Mouse (Mus musculus) small intestine, adult 2 months (tissue): ENCODE data around the gene Patj. TPM values are rescaled to one million over a fixed set of nuclear protein-coding genes. Genes with fewer than 3 reads are reported as not detected.

Source experiments
- H3K27ac ChIP-seq: fragments of 200-500 bp; 2 replicates; pipeline ENCODE4 v1.5.1; 2012; ENCODE audit warnings: low read depth, low read length, control low read depth, inconsistent platforms; ENCODE audit not compliant: insufficient read depth
- H3K27me3 ChIP-seq: fragments of 200-500 bp; 2 replicates; pipeline ENCODE4 v1.6.1; 2012; ENCODE audit warnings: mild to moderate bottlenecking, moderate library complexity, low read length, inconsistent platforms; ENCODE audit not compliant: control insufficient read depth, insufficient read depth
- H3K36me3 ChIP-seq: fragments of 200-500 bp; 2 replicates; pipeline ENCODE4 v1.6.1; 2012; ENCODE audit warnings: mild to moderate bottlenecking, low read length, control low read depth, inconsistent platforms; ENCODE audit not compliant: control insufficient read depth, insufficient read depth
- H3K4me1 ChIP-seq: fragments of 200-500 bp; 2 replicates; pipeline ENCODE4 v1.6.1; 2012; ENCODE audit warnings: low read length, inconsistent platforms, mixed read lengths; ENCODE audit not compliant: control insufficient read depth, insufficient read depth, insufficient read length
- H3K4me3 ChIP-seq: fragments of 200-500 bp; 2 replicates; pipeline ENCODE4 v1.5.1; 2012; ENCODE audit warnings: low read depth, mild to moderate bottlenecking, control low read depth, inconsistent platforms, low read length, moderate library complexity
- CTCF ChIP-seq: fragments of 200-500 bp; IDR thresholded peaks from 2 replicates; pipeline ENCODE4 v1.5.1; 2012; ENCODE audit warnings: low read depth, mild to moderate bottlenecking, control low read depth, inconsistent platforms, low read length, moderate library complexity, mixed read lengths; ENCODE audit not compliant: insufficient replicate concordance, insufficient read length; ENCODE audit errors: extremely low read depth
- POLR2A ChIP-seq: fragments of 200-500 bp; IDR thresholded peaks from 2 replicates; pipeline ENCODE4 v1.6.1; 2012; ENCODE audit warnings: low read depth, mild to moderate bottlenecking, control low read depth, inconsistent platforms, low read length, moderate library complexity
- WGBS: fragments of 180-500 bp; shearing (Covaris S2); methylation state at CpG from one replicate; pipeline ENCODE4 v1.1.7; 2018; 5-methylcytosine and 5-hydroxymethylcytosine counted together
- polyA plus RNA-seq: library from polyadenylated mRNA; depleted of rRNA; stranded (reverse); fragments of >200 nt; gene quantifications from 2 replicates; pipeline ENCODE4 v1.2.3, GENCODE M21; 2012

The Patj gene
- polyA plus RNA-seq, 1 experiment = 29.6 TPM

- Histone ChIP-seq H3K4me1 (no peaks in the 10 kb centered on the region), H3K27me3 (no peaks in the 10 kb centered on the region), H3K4me3 (no peak overlapping the region), H3K27ac (no peak overlapping the region), H3K36me3 (no peaks in the 10 kb centered on the region)
- TF ChIP-seq CTCF (no peak), POLR2A (no peak)
- WGBS = 67% methylated on average over 6 of the region's 6 CpGs
Observed at GRCm38 (mm10) chr4:98603131-98603530, 207.5 kb downstream of the Patj start.

- TF ChIP-seq CTCF (no peak), POLR2A (no peak)
- Histone ChIP-seq H3K4me3 (no peak overlapping the region), H3K27me3 (no peaks in the 10 kb centered on the region), H3K27ac (no peak overlapping the region), H3K36me3 (peaks cover 2% of the 10 kb centered on the region; the same call in 1 of the 2 replicates), H3K4me1 (no peaks in the 10 kb centered on the region)
- WGBS = 84% methylated on average over 2 of the region's 2 CpGs
Observed at GRCm38 (mm10) chr4:98610501-98610900, 214.9 kb downstream of the Patj start.

GRCm38 (mm10) chr4:98614395-98614794, 218.8 kb downstream of the Patj start:
- no peak overlapping the region for H3K4me3 ChIP-seq
- TF ChIP-seq CTCF (no peak), POLR2A (no peak)
- WGBS = 90% methylated on average over 3 of the region's 3 CpGs
- peaks cover 2% of the 10 kb centered on the region; the same call in 1 of the 2 replicates for H3K36me3 ChIP-seq
- H3K27me3 ChIP-seq = no peaks in the 10 kb centered on the region
- no peaks in the 10 kb centered on the region for H3K4me1 ChIP-seq
- no peak overlapping the region for H3K27ac ChIP-seq

GRCm38 (mm10) chr4:98619199-98619598, 223.6 kb downstream of the Patj start:
- H3K27me3 ChIP-seq = no peaks in the 10 kb centered on the region
- no peak for TF ChIP-seq CTCF
- no peak for TF ChIP-seq POLR2A
- no peak overlapping the region for H3K4me3 ChIP-seq
- WGBS = 90% methylated on average over 6 of the region's 6 CpGs
- H3K4me1 ChIP-seq = no peaks in the 10 kb centered on the region
- no peak overlapping the region for H3K27ac ChIP-seq
- H3K36me3 ChIP-seq = no peaks in the 10 kb centered on the region

GRCm38 (mm10) chr4:98620986-98621784, 225.6 kb downstream of the Patj start:
- no peaks in the 10 kb centered on the region for H3K4me1 ChIP-seq
- H3K27ac ChIP-seq = no peak overlapping the region
- 79% methylated on average over 9 of the region's 9 CpGs for WGBS
- no peak for TF ChIP-seq POLR2A
- no peak for TF ChIP-seq CTCF
- H3K4me3 ChIP-seq = no peak overlapping the region
- H3K36me3 ChIP-seq = no peaks in the 10 kb centered on the region
- H3K27me3 ChIP-seq = no peaks in the 10 kb centered on the region

- Histone ChIP-seq H3K27me3 (no peaks in the 10 kb centered on the region), H3K4me1 (no peaks in the 10 kb centered on the region), H3K27ac (no peak overlapping the region), H3K36me3 (peaks cover 1% of the 10 kb centered on the region; the same call in 1 of the 2 replicates), H3K4me3 (no peak overlapping the region)
- TF ChIP-seq POLR2A (no peak), CTCF (no peak)
- 69% methylated on average over 1 of the region's 1 CpGs for WGBS
Observed at GRCm38 (mm10) chr4:98622180-98622579, 226.6 kb downstream of the Patj start.

- H3K4me3 ChIP-seq = no peak overlapping the region
- H3K27ac ChIP-seq = no peak overlapping the region
- H3K36me3 ChIP-seq = peaks cover 1% of the 10 kb centered on the region; the same call in 1 of the 2 replicates
- TF ChIP-seq CTCF (no peak), POLR2A (no peak)
- 82% methylated on average over 3 of the region's 3 CpGs for WGBS
- no peaks in the 10 kb centered on the region for H3K4me1 ChIP-seq
- H3K27me3 ChIP-seq = no peaks in the 10 kb centered on the region
Observed at GRCm38 (mm10) chr4:98622996-98623673, 227.6 kb downstream of the Patj start.
